Mouse (Mus musculus) hindbrain, embryonic 14.5 days (tissue): ENCODE results near the gene Id2. TPM values are rescaled to one million over a fixed set of nuclear protein-coding genes. Genes with fewer than 3 reads are reported as not detected.
A peak's percentile ranks its signal among the peaks of the same experiment; 100 is the strongest.

Experiments used
- ATAC-seq: fragments of 200-750 bp; cut with Nextera tagmentation; 2 replicates; pipeline ENCODE4 v1.8.0; 2017; ENCODE audit warnings: moderate number of reproducible peaks, mild to moderate bottlenecking, moderate TSS enrichment, moderate library complexity; ENCODE audit not compliant: low FRiP score
- DNase-seq: peaks from one replicate; pipeline ENCODE4 v3.0.0-alpha.2; 2015; ENCODE audit warnings: low spot score
- H3K27ac ChIP-seq: fragments of 300-500 bp; sonication (generic); 2 replicates; pipeline ENCODE4 v1.5.1; 2014; ENCODE audit warnings: mild to moderate bottlenecking, moderate library complexity
- H3K27me3 ChIP-seq: fragments of 300-500 bp; sonication (generic); 2 replicates; pipeline ENCODE4 v1.6.1; 2014; ENCODE audit warnings: mild to moderate bottlenecking, low read length, mixed read lengths; ENCODE audit not compliant: control insufficient read depth, insufficient read depth
- H3K36me3 ChIP-seq: fragments of 300-500 bp; sonication (generic); replicated peaks from 2 replicates; pipeline ENCODE4 v1.6.1; 2014; ENCODE audit not compliant: control insufficient read depth, insufficient read depth
- H3K4me1 ChIP-seq: fragments of 300-500 bp; sonication (generic); replicated peaks from 2 replicates; pipeline ENCODE4 v1.6.1; 2014; ENCODE audit warnings: antibody characterized with exemption, low read length, mixed read lengths; ENCODE audit not compliant: control insufficient read depth, insufficient read depth
- H3K4me2 ChIP-seq: fragments of 300-500 bp; sonication (generic); replicated peaks from 2 replicates; pipeline ENCODE4 v1.6.1; 2014; ENCODE audit warnings: mild to moderate bottlenecking, moderate library complexity
- H3K4me3 ChIP-seq: fragments of 300-500 bp; sonication (generic); replicated peaks from 2 replicates; pipeline ENCODE4 v1.5.1; 2014; ENCODE audit warnings: mild to moderate bottlenecking, low read length
- H3K9ac ChIP-seq: fragments of 300-500 bp; sonication (generic); 2 replicates; pipeline ENCODE4 v1.6.1; 2014
- H3K9me3 ChIP-seq: fragments of 300-500 bp; sonication (generic); 2 replicates; pipeline ENCODE4 v1.6.1; 2016; ENCODE audit warnings: low read length; ENCODE audit not compliant: control insufficient read depth
- WGBS: fragments of 180-500 bp; shearing (Covaris S2); extraction: QIAGEN DNeasy Blood & Tissue Kit; methylation state at CpG from one replicate; pipeline ENCODE4 v1.1.7; 2014; 5-methylcytosine and 5-hydroxymethylcytosine counted together
- polyA plus RNA-seq: library from polyadenylated mRNA; unstranded; fragments of >200 nt; fragmentation: Nextera tagmentation; extraction: Ambion mirVana; gene quantifications from 2 replicates; pipeline ENCODE4 v1.2.1, GENCODE M21; 2014

Id2 gene
- polyA plus RNA-seq, 1 experiment from 2014 or later: 314 TPM

- DNase-seq (peak; percentile 65), ATAC-seq (no peak)
- peaks cover 31% of the 10 kb centered on the region for H3K4me1 ChIP-seq
- H3K4me3 ChIP-seq: peak overlapping the region; percentile 68
- H3K9me3 ChIP-seq: no peaks in the 10 kb centered on the region
- peak overlapping the region; percentile 72 for H3K9ac ChIP-seq
- peak overlapping the region; percentile 92 for H3K4me2 ChIP-seq
- H3K36me3 ChIP-seq: no peaks in the 10 kb centered on the region
- H3K27ac ChIP-seq: peak overlapping the region; percentile 93
- WGBS: 2% methylated on average over 9 of the region's 9 CpGs
- H3K27me3 ChIP-seq: no peaks in the 10 kb centered on the region
Measured at GRCm38 (mm10) chr12:25099313-25099562, 2.3 kb upstream of the Id2 start.

DNA sequence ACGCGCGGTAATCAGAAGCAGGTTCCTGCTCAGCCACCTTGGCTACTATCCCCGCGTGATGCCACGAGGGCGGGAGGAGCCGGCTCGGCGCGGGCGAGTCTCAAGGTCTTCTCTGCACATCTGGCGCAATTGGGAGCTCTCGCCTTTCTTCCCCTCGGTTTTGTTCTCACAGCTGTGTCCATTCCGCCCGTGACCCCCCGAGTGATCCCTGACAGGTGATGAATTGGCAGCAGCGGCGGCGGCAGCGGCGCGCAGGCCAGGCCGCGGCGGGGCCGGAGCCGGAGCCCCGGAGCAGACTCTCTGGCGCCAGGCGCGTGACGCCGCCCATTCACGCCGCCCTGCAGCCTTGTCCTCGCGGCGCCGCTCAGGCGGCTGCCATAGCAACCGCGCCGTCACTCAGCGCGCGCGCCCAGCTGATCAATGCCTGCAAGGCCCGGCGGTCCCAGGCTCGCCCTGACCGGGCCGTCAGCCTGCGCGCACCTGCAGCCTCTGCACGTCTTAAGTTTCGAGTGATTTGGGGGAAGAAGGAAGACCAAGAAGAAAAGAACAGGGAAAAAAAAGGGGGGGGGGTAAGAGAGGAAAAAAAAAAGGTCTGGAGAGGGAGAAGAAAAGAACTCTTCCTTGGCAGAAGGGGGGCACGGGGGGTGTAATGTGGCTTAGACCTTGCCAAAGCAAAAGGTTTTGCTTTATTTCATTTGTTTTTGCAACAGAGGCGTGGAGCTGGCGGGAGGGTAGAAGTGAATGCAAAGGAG lies 1.8 kb upstream of the Id2 start:
- no peaks in the 10 kb centered on the region for H3K27me3 ChIP-seq
- DNase-seq: peak; percentile 92
- ATAC-seq: peak; percentile 81
- peaks cover 31% of the 10 kb centered on the region for H3K4me1 ChIP-seq
- peak overlapping the region; percentile 93 for H3K27ac ChIP-seq
- under 1% methylated on average over 61 of the region's 61 CpGs for WGBS
- no peaks in the 10 kb centered on the region for H3K9me3 ChIP-seq
- H3K4me3 ChIP-seq: peak overlapping the region; percentile 68
- H3K9ac ChIP-seq: peak overlapping the region; percentile 72
- no peaks in the 10 kb centered on the region for H3K36me3 ChIP-seq
- H3K4me2 ChIP-seq: peak overlapping the region; percentile 92

DNA sequence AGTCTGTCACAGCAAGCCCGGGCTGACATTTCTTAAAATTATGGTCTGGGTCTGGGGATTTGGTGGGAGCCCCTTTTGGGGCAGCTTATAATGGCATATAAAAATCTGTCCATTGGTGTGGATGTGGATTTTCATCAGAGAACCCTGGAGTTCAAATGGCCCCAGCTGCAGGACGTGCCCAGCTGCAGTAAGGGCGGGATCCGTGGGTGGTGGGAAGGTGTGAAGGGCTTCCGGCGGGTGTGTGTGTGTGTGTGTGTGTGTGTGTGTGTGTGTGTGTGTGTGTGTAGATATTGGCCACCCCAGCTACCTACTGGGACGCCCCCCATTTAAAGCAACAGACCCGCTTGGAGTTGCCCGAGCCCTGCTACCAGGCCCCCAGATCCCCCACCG lies 1.2 kb upstream of the Id2 start:
- Histone ChIP-seq H3K36me3 (no peaks in the 10 kb centered on the region), H3K4me1 (peaks cover 35% of the 10 kb centered on the region), H3K9me3 (no peaks in the 10 kb centered on the region), H3K27ac (peak overlapping the region; percentile 93), H3K4me3 (peak overlapping the region; percentile 68), H3K4me2 (peak overlapping the region; percentile 92), H3K9ac (peak overlapping the region; percentile 72), H3K27me3 (no peaks in the 10 kb centered on the region)
- ATAC-seq (no peak), DNase-seq (no peak)
- under 1% methylated on average over 9 of the region's 10 CpGs for WGBS

GRCm38 (mm10) chr12:25097210-25098160 lies 545 bp upstream of the Id2 start:
- peaks cover 35% of the 10 kb centered on the region for H3K4me1 ChIP-seq
- ATAC-seq: no peak
- H3K4me3 ChIP-seq: peak overlapping the region; percentile 68
- peak overlapping the region; percentile 93 for H3K27ac ChIP-seq
- no peaks in the 10 kb centered on the region for H3K36me3 ChIP-seq
- WGBS: 3% methylated on average over 28 of the region's 28 CpGs
- H3K27me3 ChIP-seq: no peaks in the 10 kb centered on the region
- peak overlapping the region; percentile 92 for H3K4me2 ChIP-seq
- peak; percentile 59 for DNase-seq
- peak overlapping the region; percentile 72 for H3K9ac ChIP-seq
- no peaks in the 10 kb centered on the region for H3K9me3 ChIP-seq

- peak overlapping the region; percentile 93 for H3K27ac ChIP-seq
- H3K36me3 ChIP-seq: no peaks in the 10 kb centered on the region
- H3K9me3 ChIP-seq: no peaks in the 10 kb centered on the region
- peak overlapping the region; percentile 72 for H3K9ac ChIP-seq
- H3K27me3 ChIP-seq: no peaks in the 10 kb centered on the region
- peak overlapping the region; percentile 68 for H3K4me3 ChIP-seq
- peak overlapping the region; percentile 92 for H3K4me2 ChIP-seq
- DNase-seq: peak; percentile 43
- ATAC-seq: no peak
- 2% methylated on average over 15 of the region's 15 CpGs for WGBS
- peaks cover 35% of the 10 kb centered on the region for H3K4me1 ChIP-seq
Measured at GRCm38 (mm10) chr12:25096640-25097051, 294 bp downstream of the Id2 start.

- Histone ChIP-seq H3K36me3 (no peaks in the 10 kb centered on the region), H3K9ac (peak overlapping the region; percentile 81), H3K27ac (peak overlapping the region; percentile 93), H3K9me3 (no peaks in the 10 kb centered on the region), H3K4me3 (peak overlapping the region; percentile 68), H3K4me2 (peak overlapping the region; percentile 92), H3K4me1 (peaks cover 35% of the 10 kb centered on the region), H3K27me3 (no peaks in the 10 kb centered on the region)
- peak; percentile 90 for ATAC-seq
- peak; percentile 97 for DNase-seq
- under 1% methylated on average over 41 of the region's 41 CpGs for WGBS
Measured at GRCm38 (mm10) chr12:25095974-25096639, 833 bp downstream of the Id2 start.

DNA sequence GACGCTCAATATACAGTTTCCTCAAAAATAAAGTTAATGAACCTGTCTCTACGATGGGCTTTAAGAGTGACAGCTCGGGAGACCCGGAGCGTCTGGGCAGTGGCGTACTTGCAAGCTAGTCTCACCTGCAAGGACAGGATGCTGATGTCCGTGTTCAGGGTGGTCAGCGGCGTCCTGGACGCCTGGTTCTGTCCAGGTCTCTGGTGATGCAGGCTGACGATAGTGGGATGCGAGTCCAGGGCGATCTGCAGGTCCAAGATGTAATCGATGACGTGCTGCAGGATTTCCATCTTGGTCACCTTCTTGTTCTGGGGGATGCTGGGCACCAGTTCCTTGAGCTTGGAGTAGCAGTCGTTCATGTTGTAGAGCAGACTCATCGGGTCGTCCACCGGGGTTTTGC lies 1.4 kb downstream of the Id2 start:
- DNase-seq: no peak
- peak overlapping the region; percentile 81 for H3K9ac ChIP-seq
- peak overlapping the region; percentile 68 for H3K4me3 ChIP-seq
- no peaks in the 10 kb centered on the region for H3K9me3 ChIP-seq
- H3K36me3 ChIP-seq: no peaks in the 10 kb centered on the region
- WGBS: under 1% methylated on average over 19 of the region's 19 CpGs
- peak overlapping the region; percentile 78 for H3K27ac ChIP-seq
- H3K4me2 ChIP-seq: peak overlapping the region; percentile 92
- H3K27me3 ChIP-seq: no peaks in the 10 kb centered on the region
- ATAC-seq: no peak
- H3K4me1 ChIP-seq: peaks cover 33% of the 10 kb centered on the region

DNA sequence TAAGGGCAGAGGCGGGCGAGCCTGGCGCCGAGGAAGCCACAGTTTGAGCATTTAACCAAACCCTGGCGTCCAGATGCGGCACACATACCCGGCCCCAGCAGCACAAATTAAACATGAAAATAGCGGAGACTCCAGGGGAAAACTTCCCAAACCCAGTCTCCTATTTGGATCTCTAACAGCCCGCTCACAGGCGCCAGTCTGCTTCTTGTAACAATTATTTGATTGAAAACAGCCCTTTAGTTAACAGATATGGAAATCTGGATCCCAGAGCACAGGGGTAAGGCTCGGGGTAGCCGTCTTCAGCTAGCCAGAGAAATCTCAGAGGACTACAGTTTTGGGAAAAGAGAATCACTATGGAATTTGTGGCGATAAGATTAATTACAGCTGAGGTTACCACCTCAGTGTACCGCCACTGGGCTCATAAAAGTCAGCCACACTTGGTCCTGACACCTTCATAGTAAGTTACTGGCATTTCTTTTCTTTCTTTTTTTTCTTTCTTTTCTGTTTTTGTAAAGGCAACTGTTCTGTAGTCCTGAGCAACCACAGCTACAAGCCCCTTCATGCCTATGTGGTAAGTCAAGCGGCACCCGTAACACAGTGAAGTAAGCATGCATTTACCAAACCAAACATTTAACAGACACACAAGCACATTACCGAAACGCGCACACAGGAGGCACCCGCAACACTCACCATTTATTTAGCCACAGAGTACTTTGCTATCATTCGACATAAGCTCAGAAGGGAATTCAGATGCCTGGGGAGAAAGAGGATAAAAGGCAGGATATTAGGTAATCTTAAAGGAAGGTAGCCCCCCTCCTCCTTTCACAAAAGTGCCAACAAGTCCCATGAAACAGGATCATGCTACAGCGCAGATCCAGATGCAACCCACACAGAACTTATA lies 2.1 kb downstream of the Id2 start:
- peak overlapping the region; percentile 81 for H3K9ac ChIP-seq
- ATAC-seq (no peak), DNase-seq (peak; percentile 53)
- H3K27me3 ChIP-seq: no peaks in the 10 kb centered on the region
- H3K27ac ChIP-seq: peak overlapping the region; percentile 78
- H3K36me3 ChIP-seq: no peaks in the 10 kb centered on the region
- H3K4me2 ChIP-seq: peak overlapping the region; percentile 92
- H3K4me3 ChIP-seq: peak overlapping the region; percentile 68
- under 1% methylated on average over 22 of the region's 22 CpGs for WGBS
- no peaks in the 10 kb centered on the region for H3K9me3 ChIP-seq
- peaks cover 31% of the 10 kb centered on the region for H3K4me1 ChIP-seq
